Mouse (Mus musculus): ENCODE measurements around the gene Gm5678.
"Not testable (repeated sequence)": the region's sequence is repeated elsewhere in the genome, so short reads cannot be mapped to it uniquely, and the experiment has no call there.

Gene Gm5678

DNA sequence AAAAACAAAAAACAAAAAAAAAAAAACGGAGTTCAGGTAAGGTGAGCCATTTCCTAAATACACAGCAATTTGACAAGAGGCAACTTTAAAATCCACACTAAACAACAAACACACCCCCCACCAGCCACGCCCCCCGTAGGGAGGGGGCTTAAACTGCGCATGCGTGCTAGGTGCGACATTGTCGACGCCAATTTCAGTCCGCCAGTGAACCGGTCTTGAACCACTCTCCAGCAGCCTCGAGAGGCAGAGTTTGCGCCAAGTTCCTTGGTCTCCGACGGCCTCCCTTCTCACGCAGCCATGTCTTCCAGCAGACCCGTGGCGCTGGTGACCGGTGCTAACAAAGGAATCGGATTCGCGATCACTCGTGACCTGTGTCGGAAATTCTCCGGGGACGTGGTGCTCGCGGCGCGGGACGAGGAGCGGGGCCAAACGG lies 20.2 kb upstream of the Gm5678 start:
- ATAC-seq (ENCODE audit: low TSS enrichment), result peak; percentile 19; the same call in 1 of the 2 replicates

DNA sequence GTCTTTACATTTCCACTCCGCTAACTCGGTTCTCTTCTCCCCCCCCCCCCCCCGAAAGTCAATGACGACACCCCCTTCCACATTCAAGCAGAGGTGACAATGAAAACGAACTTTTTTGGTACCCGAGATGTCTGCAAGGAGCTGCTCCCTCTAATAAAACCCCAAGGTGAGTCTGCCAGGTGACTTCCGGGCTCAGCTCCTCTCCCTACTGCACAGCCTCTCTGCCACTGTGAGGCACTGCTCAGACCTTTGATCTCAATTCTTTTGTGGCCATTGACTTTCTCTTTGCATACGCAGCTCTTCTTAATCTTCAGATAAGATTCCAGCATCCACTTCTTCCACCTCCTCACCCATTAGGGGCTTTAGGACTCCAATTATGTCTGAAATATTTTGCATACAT lies 19.2 kb upstream of the Gm5678 start:
- no peak for ATAC-seq (ENCODE audit: low TSS enrichment)

DNA sequence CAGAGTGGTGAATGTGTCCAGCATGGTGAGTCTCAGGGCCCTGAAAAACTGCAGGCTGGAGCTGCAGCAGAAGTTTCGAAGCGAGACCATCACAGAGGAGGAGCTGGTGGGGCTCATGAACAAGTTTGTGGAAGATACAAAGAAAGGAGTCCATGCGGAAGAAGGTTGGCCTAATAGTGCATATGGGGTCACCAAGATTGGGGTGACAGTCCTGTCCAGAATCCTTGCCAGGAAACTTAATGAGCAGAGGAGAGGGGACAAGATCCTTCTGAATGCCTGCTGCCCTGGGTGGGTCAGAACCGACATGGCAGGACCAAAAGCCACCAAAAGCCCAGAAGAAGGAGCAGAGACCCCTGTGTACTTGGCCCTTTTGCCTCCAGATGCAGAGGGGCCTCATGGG lies 18.1 kb upstream of the Gm5678 start:
- ATAC-seq (ENCODE audit: low TSS enrichment), result no peak

DNA sequence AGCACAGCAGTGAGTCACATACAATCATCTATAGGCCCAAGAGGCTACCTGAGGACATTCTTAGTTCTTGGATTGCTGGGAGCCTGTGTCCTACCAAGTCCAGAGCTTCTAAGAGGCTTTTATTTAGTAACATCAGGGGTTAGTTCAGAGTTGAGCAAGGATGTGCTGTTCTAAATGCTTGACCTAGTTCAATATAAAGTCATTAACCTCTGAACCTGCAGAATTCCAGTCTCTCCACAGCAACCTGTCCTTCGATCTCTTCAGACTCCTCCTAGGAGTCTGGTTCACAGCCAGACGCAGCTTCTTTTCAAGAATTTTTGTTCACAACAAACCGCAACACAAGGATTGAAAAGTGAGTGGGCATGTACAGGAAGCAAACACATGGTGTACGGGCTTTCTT lies 16.9 kb upstream of the Gm5678 start:
- no peak for ATAC-seq (ENCODE audit: low TSS enrichment)

DNA sequence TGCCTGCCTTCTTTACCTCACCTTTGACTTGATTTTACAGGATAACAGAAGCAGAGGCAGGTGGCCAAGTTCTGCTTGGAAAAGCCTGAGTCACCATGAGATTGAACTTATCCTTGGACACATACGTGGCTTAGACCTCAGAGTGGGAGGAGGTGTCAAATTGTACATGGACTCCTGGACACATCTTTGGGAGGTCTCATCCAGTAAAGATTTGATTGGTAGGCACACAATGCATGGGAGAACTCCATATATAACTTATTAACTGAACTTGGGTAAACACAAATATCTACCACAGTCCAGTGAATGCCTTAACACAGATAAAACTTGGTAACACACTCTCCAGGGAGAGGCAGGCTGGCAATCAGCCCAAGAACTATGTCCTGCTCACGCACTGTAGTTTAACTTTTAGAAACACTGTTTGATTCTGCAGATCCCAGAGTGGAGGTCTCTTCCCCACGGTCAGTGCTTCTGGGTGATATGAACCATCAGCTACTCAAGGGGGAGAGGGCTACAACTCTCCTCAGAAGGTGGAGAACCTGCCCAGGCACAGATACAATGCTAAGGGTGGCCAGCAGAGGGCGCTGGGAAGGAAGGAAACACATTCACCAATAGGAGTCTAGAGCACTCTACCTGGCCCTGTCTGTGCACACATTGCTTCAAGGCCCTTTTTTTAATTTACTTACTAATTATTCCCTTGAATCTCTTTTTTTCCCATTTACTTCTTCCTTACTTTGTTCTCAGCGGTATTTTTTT lies 12.6 kb upstream of the Gm5678 start:
- ATAC-seq (ENCODE audit: low TSS enrichment), result peak; percentile 91

DNA sequence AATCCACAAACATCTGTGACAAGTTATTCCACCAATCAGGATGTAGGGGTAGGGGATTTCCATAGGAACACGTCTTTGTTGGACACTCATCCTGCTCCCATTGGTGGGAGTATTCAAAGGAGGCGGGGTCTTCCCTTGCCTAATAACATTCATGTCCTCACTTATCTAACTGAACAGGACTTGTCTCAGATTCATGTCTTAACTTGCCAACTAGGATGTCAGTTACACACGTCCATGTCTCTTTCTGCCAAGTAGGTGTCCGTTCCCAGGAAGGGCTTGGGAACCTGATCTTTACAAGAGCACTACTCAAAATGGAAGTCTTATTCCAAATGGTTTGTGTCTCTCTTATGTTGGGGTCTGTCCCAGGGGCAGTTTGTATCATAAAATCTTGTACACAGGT lies 4.1 kb upstream of the Gm5678 start:
- not testable (repeated sequence) for ATAC-seq (ENCODE audit: low TSS enrichment)

DNA sequence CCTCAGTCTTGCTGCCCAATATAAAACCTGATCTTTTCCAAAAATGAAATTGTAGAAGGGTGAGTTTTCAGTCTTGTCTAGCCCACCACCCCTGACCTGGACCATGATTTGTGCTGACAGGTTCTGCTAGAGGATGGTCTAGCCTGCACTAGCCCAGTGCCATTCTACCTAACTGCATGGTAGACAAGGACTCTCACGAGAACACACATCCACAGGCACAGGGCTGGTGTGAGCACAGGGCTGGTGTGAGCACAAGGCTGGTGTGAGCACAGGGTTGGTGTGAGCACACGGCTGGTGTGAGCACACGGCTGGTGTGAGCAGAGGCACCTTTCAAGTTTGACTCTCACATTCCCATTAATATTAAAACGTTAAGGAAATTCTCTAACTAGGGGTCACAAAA lies 3.2 kb upstream of the Gm5678 start:
- no peak for ATAC-seq (ENCODE audit: low TSS enrichment)

DNA sequence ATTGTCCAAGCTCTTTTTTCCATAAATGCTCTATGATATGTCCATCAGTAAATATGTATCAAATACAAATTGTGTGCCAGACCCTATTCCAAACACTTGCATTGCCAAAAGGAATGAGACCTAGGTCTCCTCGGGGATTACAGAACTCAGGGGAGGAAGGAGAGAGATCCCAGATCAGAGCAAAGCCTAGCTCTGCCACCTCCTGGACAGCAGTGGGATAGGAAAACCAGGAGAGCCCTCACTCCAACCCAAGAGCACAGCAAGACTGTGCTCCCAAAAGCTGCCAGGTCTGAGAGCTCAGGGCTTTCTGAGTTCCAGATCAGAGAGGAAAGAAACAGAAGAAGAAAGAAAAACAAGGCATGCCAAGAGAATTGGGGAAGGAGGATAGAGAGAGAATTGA lies 1.2 kb upstream of the Gm5678 start:
- ATAC-seq (ENCODE audit: low TSS enrichment), result peak; percentile 86

DNA sequence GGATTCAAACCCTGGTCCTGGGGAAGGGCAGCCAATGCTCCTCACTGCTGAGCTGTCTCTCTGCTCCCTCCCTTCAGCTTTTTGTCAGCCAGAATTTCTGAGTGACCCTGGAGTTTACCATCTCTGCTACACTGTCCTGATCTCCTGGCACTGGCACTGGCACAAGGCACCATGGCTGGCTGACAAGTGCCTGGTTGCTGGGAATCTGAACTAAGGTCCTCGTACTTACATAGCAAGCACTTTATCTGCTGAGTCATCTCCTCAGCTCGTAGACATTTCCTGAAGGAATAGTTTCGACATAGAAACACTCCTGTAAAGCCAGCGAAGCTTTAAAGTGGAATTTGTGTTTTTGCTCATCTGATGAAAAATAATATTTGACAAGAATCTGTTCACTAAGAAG lies 16.1 kb downstream of the Gm5678 start:
- no peak for ATAC-seq (ENCODE audit: low TSS enrichment)

DNA sequence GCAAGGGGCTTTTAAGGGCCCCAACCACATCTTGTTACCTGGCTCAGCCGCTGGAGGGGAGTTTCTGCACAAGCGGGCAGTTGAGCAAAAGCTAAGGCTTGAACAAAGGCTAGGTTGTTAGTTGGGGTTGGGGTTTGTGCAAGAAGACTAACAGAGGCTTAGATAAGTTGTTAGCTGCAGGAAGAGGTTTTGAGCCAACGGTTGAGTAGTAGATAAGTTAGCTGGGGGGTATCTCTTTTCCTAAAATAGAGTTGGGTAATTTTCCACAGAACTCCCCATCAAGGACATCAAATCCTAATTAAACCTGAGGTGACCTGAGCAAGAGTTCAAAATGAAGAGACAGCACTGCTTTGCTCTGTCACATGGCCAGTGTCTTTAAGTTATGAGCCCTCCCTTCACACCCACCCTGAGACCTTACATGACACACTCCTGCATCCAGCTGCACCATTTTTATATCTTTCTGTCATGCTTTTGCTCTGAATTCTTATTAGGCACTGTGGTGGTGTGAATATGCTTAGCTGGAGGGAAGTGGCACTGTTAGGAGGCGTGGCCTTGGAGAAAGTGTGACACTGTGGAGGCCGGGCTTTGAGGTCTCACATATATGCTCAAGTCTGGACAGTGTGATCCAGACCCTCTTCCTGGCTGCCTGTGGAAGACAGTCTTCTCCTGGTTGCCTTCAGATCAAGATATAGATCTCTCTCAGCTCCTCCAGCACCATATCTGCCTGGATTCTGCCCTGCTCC lies 20.7 kb downstream of the Gm5678 start:
- ATAC-seq (ENCODE audit: low TSS enrichment), result no peak

DNA sequence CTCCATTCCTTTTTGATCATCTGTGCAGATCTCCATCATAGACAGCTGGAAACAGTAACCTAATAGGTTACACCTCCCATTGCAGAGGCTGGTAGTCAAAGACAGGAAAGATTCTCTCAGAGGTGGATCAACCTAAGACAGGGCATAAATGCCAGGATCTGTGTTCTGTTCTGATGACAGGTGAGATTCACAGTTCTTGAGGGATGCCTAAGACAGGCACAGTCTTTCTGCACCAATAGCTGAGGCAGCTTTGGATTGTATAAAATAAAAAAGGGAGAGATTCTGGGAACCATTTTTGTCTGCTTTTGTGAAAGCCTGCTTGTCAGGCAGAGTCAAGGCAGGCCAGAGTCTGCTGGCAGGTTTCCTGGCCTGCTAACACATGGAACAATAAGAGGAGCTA lies 40.1 kb downstream of the Gm5678 start:
- ATAC-seq (ENCODE audit: low TSS enrichment), result no peak

DNA sequence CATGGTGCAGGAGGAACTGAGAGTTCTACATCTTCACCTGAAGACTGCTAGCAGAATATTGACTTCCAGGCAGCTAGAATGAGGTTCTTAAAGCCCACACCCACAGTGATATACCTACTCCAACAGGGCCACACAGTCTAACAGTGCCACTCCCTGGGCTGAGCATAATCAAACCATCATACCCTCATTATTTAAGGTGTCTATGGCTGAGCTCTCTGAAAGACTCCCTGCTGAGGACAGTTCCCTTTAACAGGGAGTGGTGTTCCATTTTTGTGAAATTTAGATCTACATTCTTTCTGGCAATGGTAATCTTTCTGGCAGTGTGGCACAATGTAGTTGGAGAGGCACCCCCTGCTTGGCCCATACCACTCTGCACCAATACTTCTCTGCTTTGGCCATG lies 41.6 kb downstream of the Gm5678 start:
- no peak for ATAC-seq (ENCODE audit: low TSS enrichment)

DNA sequence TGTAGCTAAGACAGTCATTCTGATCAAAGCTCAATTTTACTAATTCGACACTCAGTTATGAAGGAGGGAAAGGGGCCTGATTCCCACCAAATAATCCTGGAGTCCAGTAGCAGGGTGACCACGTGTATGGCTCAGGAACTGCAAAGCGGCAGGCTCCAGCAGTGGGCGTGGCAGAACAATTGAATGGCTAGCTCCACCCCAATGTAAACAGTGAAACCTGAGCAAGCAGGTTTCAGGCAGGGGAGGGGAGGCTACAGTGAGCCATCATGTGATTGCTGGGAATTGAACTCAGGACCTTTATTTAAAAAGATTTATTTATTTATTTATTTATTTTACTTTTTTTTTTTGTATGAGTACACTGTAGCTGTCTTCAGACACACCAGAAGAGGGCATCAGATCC lies 42.6 kb downstream of the Gm5678 start:
- ATAC-seq (ENCODE audit: low TSS enrichment), result not testable (repeated sequence)

DNA sequence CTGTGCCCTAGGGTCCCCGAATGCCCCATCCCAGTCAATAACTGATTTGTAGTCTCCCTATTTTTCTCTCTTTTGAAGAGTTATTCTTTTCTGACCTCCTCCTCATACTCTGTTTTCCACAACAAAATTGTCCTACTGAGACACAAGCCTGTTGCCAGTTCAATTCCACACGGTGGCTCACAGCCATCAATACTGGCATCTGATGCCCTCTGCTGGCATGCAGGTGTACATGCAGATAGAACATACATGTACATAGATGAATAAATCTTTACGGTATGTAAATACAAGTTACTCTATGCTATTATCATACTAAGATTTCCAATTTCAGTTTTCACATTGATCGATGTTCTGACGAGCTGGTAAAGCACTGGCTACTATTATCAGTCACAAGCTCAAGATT lies 43.2 kb downstream of the Gm5678 start:
- ATAC-seq (ENCODE audit: low TSS enrichment), result no peak

DNA sequence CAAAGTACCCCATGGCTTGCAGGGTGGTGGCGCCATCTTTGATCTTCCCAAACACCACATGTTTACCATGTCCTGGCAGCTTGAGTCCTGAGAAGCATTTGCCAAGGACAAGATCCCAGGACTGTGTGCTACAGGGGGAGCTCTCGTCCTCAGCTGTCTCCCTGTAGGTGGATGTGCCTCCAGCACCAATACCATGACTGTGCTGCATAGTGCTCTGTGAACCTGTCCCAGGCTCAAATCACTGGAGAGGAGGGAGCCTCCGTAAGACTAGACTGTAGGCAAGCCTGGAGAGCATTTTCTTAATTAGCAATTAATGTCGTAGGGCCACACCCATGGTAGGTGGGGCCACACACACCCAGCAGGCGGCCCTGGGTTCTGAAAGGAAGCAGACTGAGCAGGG lies 48.5 kb downstream of the Gm5678 start:
- ATAC-seq (ENCODE audit: low TSS enrichment), result no peak

DNA sequence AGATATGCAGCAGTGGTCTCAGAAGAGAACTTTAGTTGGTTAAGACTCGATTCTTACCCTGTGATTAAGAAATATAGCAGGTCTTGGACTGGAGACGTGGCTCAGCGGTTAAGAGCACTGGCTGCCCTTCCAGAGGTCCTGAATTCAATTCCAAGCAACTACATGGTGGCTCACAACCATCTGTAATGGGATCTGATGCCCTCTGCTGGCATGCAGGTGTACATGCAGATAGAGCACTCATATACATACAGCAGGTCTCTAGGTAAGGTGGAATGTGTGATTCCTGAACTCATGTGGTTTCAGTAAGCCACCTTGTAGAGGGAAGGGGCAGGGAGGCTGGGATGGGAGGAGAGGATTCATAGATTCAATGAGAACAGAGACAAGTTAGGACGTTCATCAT lies 50.3 kb downstream of the Gm5678 start:
- ATAC-seq (ENCODE audit: low TSS enrichment), result no peak

DNA sequence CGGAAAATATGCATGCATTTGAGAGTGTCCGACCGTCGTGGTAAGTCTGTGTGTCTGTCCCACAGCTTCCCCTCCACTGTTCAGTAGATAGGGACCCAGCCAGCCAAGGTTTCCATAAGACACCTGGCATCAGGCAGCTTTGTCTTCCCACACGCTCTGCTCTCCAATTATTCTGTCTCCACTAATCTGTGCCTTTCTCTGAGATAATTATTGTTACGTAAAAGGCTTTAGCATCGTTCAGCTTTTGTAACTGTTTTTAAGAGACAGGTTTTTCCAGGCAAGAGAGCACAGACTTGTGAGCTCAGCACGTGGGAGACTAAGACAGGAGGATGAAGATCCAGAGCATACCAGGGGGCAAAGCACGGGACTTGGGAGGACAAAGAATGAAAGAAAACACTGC lies 51.3 kb downstream of the Gm5678 start:
- no peak for ATAC-seq (ENCODE audit: low TSS enrichment)
